Mouse (Mus musculus): ENCODE measurements around the gene Lrrc56. TPM values are rescaled to one million over a fixed set of nuclear protein-coding genes. Genes with fewer than 3 reads are reported as not detected.

Gene Lrrc56
- total and polyA plus RNA-seq, 2 experiments from 2014 or later: 10.2 to 11.7 TPM

DNA sequence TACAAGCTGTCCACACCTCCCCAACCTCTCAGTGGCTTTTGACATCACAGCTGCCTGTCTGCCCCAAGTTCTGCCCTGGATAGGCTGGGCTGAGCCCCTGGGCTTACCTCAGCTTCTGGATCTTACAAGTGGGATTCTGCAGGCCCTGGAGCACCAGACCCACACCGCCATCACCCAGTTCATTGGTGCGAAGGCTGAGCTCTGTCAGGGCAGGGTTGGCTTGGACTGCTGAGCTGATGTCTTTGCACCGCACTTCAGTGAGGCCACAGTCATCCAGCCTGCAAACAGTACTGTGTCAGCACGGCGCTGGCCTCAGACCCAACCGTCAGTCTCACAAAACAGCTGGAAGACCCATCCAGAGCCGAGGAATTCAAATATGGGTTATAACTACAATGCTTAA, 29.6 kb upstream of the Lrrc56 start:
- Histone ChIP-seq H3K27me3 (ENCODE audit: insufficient read depth, low read length) (no peaks in the 10 kb centered on the region), H3K9me3 (ENCODE audit: low read length) (no peaks in the 10 kb centered on the region), H3K27ac (ENCODE audit: low read depth, low read length) (no peak overlapping the region), H3K4me3 (ENCODE audit: low read depth, low read length) (no peak overlapping the region), H3K36me3 (ENCODE audit: insufficient read depth) (peaks cover 32% of the 10 kb centered on the region), H3K4me2 (ENCODE audit: low read depth) (no peak overlapping the region), H3K4me1 (ENCODE audit: insufficient read depth) (peaks cover 8% of the 10 kb centered on the region; the same call in 1 of the 2 replicates), H3K9ac (no peak overlapping the region)
- ATAC-seq (no peak), DNase-seq (no peak)
- no peak for TF ChIP-seq CTCF (IDR thresholded peaks at IDR 0.05; ENCODE audit: low read depth)
- 93% methylated on average over 7 of the region's 7 CpGs for WGBS

DNA sequence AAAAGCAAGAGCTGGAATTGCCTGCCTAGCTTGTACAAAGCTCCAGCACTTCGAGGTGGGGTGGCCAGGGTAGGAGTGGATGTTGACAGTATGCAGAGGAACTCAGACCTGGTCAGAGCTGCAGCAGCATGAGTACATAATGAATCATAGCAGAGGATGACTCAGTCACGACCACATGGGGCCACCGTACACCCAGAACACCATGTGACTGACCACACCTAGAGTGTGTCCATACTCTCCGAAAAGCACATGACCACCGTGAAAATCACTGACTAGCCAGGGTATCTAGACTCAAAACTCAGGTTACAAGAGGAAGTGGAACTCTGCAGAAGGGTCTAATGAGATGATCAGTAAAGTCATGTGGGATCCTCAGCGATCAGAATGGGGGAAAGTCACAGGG, 29.1 kb upstream of the Lrrc56 start:
- no peak for ATAC-seq
- H3K9me3 ChIP-seq (ENCODE audit: low read length): no peaks in the 10 kb centered on the region
- WGBS: 93% methylated on average over 6 of the region's 6 CpGs

DNA sequence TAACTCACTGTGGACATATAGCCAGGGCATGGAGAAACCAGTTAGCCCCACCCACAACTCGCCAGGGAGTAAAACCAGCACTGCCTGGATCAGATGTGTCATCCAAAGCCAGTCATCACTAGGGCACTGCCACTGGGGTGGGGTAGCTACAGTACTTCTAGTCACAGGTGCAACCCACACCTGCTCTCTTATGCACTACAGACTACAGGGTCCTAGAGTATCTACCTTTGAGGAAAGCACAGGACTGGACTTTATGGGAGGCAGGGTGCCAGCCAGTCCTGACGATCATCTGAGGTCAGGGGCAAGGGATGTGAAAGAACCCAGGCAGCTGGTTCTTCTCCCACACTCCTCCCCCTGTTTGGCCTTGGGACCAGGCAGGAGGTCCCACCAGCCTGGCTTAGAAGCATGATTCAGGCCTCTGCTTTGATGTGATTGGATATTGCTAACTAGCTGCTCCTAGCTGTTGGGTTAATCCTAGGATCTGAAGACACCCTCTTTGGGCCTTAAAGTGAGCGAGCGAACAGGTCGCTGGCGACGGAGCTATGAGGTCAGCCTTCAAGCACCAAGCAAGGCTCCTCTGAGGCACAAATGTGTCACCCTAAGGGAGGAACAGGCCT, 25.9 kb upstream of the Lrrc56 start:
- Histone ChIP-seq H3K36me3 (ENCODE audit: insufficient read depth) (peaks cover 6% of the 10 kb centered on the region), H3K27me3 (ENCODE audit: insufficient read depth, low read length) (no peaks in the 10 kb centered on the region), H3K4me1 (ENCODE audit: insufficient read depth) (peaks cover 8% of the 10 kb centered on the region; the same call in 1 of the 2 replicates), H3K4me2 (ENCODE audit: low read depth) (peak overlapping the region; percentile 57), H3K27ac (ENCODE audit: low read depth, low read length) (peak overlapping the region; percentile 4; the same call in 1 of the 2 replicates), H3K4me3 (ENCODE audit: low read depth, low read length) (peak overlapping the region; percentile 31), H3K9ac (peak overlapping the region; percentile 37; the same call in 1 of the 2 replicates), H3K9me3 (ENCODE audit: low read length) (no peaks in the 10 kb centered on the region)
- ATAC-seq (no peak), DNase-seq (peak; percentile 11)
- WGBS: 24% methylated on average over 7 of the region's 7 CpGs
- no peak for TF ChIP-seq CTCF (IDR thresholded peaks at IDR 0.05; ENCODE audit: low read depth)

More for the DNA sequence above, 29.1 kb upstream of the Lrrc56 start:
- no peak overlapping the region for H3K27ac ChIP-seq (ENCODE audit: low read depth, low read length)
- no peak overlapping the region for H3K9ac ChIP-seq
- H3K36me3 ChIP-seq (ENCODE audit: insufficient read depth): peaks cover 32% of the 10 kb centered on the region
- no peak for DNase-seq
- no peak overlapping the region for H3K4me3 ChIP-seq (ENCODE audit: low read depth, low read length)
- no peak overlapping the region for H3K4me2 ChIP-seq (ENCODE audit: low read depth)
- no peak for TF ChIP-seq CTCF (IDR thresholded peaks at IDR 0.05; ENCODE audit: low read depth)
- H3K4me1 ChIP-seq (ENCODE audit: insufficient read depth): peaks cover 8% of the 10 kb centered on the region; the same call in 1 of the 2 replicates
- no peaks in the 10 kb centered on the region for H3K27me3 ChIP-seq (ENCODE audit: insufficient read depth, low read length)

DNA sequence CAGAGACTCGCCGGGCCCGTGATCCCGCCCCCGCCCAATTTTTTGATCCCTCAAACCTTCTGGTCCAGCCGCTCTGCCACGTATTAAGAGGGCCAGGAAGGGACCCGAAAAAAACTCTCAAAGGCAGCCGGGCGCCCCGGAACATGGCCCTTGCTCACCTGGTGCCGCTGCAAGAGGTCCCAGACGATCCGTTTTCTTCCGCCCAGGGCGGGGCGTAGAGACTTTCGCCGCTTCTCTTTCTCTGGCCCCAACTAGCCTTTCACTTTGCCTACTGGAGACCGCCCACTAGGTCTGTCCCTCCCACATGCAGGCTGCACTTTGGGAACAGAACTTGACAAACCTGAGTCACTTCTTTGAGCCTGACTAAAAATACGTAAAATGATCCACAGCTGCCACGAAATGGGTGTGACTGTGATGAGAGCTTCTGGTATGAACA, 25.4 kb upstream of the Lrrc56 start:
- H3K4me3 ChIP-seq (ENCODE audit: low read depth, low read length): peak overlapping the region; percentile 31
- 6% methylated on average over 22 of the region's 22 CpGs for WGBS
- H3K36me3 ChIP-seq (ENCODE audit: insufficient read depth): 0 out of 2 replicates have a peak, but pooled peaks cover 3% of the 10 kb centered on the region
- ATAC-seq (no peak), DNase-seq (no peak)
- peak overlapping the region; percentile 57 for H3K4me2 ChIP-seq (ENCODE audit: low read depth)
- H3K9ac ChIP-seq: peak overlapping the region; percentile 37; the same call in 1 of the 2 replicates
- no peaks in the 10 kb centered on the region for H3K27me3 ChIP-seq (ENCODE audit: insufficient read depth, low read length)
- TF ChIP-seq CTCF (IDR thresholded peaks at IDR 0.05; ENCODE audit: low read depth): no peak
- H3K27ac ChIP-seq (ENCODE audit: low read depth, low read length): peak overlapping the region; percentile 4; the same call in 1 of the 2 replicates
- H3K4me1 ChIP-seq (ENCODE audit: insufficient read depth): peaks cover 8% of the 10 kb centered on the region; the same call in 1 of the 2 replicates
- H3K9me3 ChIP-seq (ENCODE audit: low read length): no peaks in the 10 kb centered on the region

DNA sequence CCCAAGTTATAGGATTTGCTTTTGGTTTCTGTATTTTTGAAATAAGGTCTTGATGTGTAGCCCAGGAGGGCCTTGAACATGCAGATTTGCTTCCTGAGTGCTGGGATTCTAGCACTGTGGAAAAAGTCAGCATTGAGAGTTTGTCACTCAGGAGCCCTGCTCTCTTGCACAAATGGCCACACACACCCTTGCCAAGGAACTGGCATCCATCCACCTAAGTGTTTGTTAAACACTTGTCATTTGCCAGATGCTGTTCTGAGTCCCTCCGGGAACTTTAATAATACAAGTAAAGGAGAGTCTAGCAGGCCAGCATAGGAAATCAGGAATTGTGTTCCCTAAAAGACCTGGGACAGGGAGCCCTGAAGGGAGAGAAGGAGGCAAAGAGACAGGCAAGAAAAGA, 24.7 kb upstream of the Lrrc56 start:
- Histone ChIP-seq H3K36me3 (ENCODE audit: insufficient read depth) (no peaks in the 10 kb centered on the region), H3K9ac (no peak overlapping the region), H3K9me3 (ENCODE audit: low read length) (no peaks in the 10 kb centered on the region), H3K27ac (ENCODE audit: low read depth, low read length) (no peak overlapping the region), H3K4me1 (ENCODE audit: insufficient read depth) (peaks cover 8% of the 10 kb centered on the region; the same call in 1 of the 2 replicates), H3K4me3 (ENCODE audit: low read depth, low read length) (no peak overlapping the region), H3K27me3 (ENCODE audit: insufficient read depth, low read length) (no peaks in the 10 kb centered on the region), H3K4me2 (ENCODE audit: low read depth) (no peak overlapping the region)
- WGBS: 34% methylated on average over 1 of the region's 1 CpGs
- DNase-seq (no peak), ATAC-seq (no peak)
- no peak for TF ChIP-seq CTCF (IDR thresholded peaks at IDR 0.05; ENCODE audit: low read depth)

DNA sequence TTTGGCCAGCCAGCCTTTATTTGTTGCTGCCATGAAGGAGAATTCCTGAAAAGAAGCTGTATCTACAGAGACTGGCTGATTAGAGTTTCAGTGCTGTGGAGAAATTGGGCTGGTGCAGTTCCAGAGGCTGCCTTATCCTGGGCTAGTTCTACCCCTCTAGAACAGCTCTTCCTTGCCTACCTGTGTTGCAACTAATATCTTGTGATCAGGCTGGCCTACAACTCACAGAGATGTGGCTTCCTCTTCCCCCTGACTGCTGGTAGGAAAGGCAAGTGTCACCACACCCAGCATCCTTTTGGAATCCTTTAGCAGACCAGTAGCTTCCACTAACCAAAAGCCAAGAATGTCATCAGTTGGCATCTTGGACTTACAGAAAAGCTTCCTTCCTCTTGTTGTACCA, 24.1 kb upstream of the Lrrc56 start:
- no peaks in the 10 kb centered on the region for H3K36me3 ChIP-seq (ENCODE audit: insufficient read depth)
- ATAC-seq: no peak
- no peak for TF ChIP-seq CTCF (IDR thresholded peaks at IDR 0.05; ENCODE audit: low read depth)
- no peaks in the 10 kb centered on the region for H3K27me3 ChIP-seq (ENCODE audit: insufficient read depth, low read length)
- no peak for DNase-seq
- no peak overlapping the region for H3K4me3 ChIP-seq (ENCODE audit: low read depth, low read length)
- H3K4me1 ChIP-seq (ENCODE audit: insufficient read depth): peaks cover 8% of the 10 kb centered on the region; the same call in 1 of the 2 replicates
- H3K9ac ChIP-seq: no peak overlapping the region
- H3K4me2 ChIP-seq (ENCODE audit: low read depth): no peak overlapping the region
- H3K9me3 ChIP-seq (ENCODE audit: low read length): no peaks in the 10 kb centered on the region
- H3K27ac ChIP-seq (ENCODE audit: low read depth, low read length): no peak overlapping the region
